Mouse (Mus musculus): Measurements from ENCODE around the gene Tspan11.

Gene Tspan11

GRCm38 (mm10) chr6:127949885-127950284 is 62.5 kb downstream of the Tspan11 start:
- H3K4me3 ChIP-seq (replicated peaks; ENCODE audit: low read length): no peak overlapping the region
- no peaks in the 10 kb centered on the region for H3K4me1 ChIP-seq (replicated peaks; ENCODE audit: low read depth, low read length)
- H3K27me3 ChIP-seq (ENCODE audit: insufficient read depth, low read length): peaks cover 32% of the 10 kb centered on the region
- peaks cover 7% of the 10 kb centered on the region; the same call in 1 of the 2 replicates for H3K9me3 ChIP-seq (ENCODE audit: low read length)
- H3K36me3 ChIP-seq (ENCODE audit: insufficient read depth, low read length): no peaks in the 10 kb centered on the region
- no peak for TF ChIP-seq POU5F1 (IDR thresholded peaks at IDR 0.05; ENCODE audit: borderline replicate concordance, low read length)
- no peak for TF ChIP-seq NANOG (IDR thresholded peaks at IDR 0.05; ENCODE audit: borderline replicate concordance, low read length)
- no peak for TF ChIP-seq CTCF (conservative IDR thresholded peaks at IDR 0.05; ENCODE audit: low read length)

GRCm38 (mm10) chr6:127953071-127953470 is 65.7 kb downstream of the Tspan11 start:
- TF ChIP-seq CTCF (conservative IDR thresholded peaks at IDR 0.05; ENCODE audit: low read length): no peak
- no peak for TF ChIP-seq NANOG (IDR thresholded peaks at IDR 0.05; ENCODE audit: borderline replicate concordance, low read length)
- no peak for TF ChIP-seq POU5F1 (IDR thresholded peaks at IDR 0.05; ENCODE audit: borderline replicate concordance, low read length)
- Histone ChIP-seq H3K36me3 (ENCODE audit: insufficient read depth, low read length) (no peaks in the 10 kb centered on the region), H3K4me3 (replicated peaks; ENCODE audit: low read length) (no peak overlapping the region), H3K4me1 (replicated peaks; ENCODE audit: low read depth, low read length) (no peaks in the 10 kb centered on the region), H3K27me3 (ENCODE audit: insufficient read depth, low read length) (peaks cover 24% of the 10 kb centered on the region), H3K9me3 (ENCODE audit: low read length) (peaks cover 7% of the 10 kb centered on the region; the same call in 1 of the 2 replicates)

GRCm38 (mm10) chr6:127956172-127956571 is 68.8 kb downstream of the Tspan11 start:
- H3K4me1 ChIP-seq (replicated peaks; ENCODE audit: low read depth, low read length): no peaks in the 10 kb centered on the region
- H3K9me3 ChIP-seq (ENCODE audit: low read length): no peaks in the 10 kb centered on the region
- peaks cover 14% of the 10 kb centered on the region for H3K27me3 ChIP-seq (ENCODE audit: insufficient read depth, low read length)
- H3K4me3 ChIP-seq (replicated peaks; ENCODE audit: low read length): no peak overlapping the region
- no peak for TF ChIP-seq NANOG (IDR thresholded peaks at IDR 0.05; ENCODE audit: borderline replicate concordance, low read length)
- no peak for TF ChIP-seq POU5F1 (IDR thresholded peaks at IDR 0.05; ENCODE audit: borderline replicate concordance, low read length)
- no peaks in the 10 kb centered on the region for H3K36me3 ChIP-seq (ENCODE audit: insufficient read depth, low read length)

GRCm38 (mm10) chr6:127960203-127960602 is 72.8 kb downstream of the Tspan11 start:
- H3K9me3 ChIP-seq (ENCODE audit: low read length): no peaks in the 10 kb centered on the region
- TF ChIP-seq NANOG (IDR thresholded peaks at IDR 0.05; ENCODE audit: borderline replicate concordance, low read length): no peak
- H3K27me3 ChIP-seq (ENCODE audit: insufficient read depth, low read length): no peaks in the 10 kb centered on the region
- H3K4me1 ChIP-seq (replicated peaks; ENCODE audit: low read depth, low read length): no peaks in the 10 kb centered on the region
- no peak overlapping the region for H3K4me3 ChIP-seq (replicated peaks; ENCODE audit: low read length)
- peaks cover 25% of the 10 kb centered on the region for H3K36me3 ChIP-seq (ENCODE audit: insufficient read depth, low read length)

- Histone ChIP-seq H3K9me3 (ENCODE audit: low read length) (no peaks in the 10 kb centered on the region), H3K4me3 (replicated peaks; ENCODE audit: low read length) (no peak overlapping the region), H3K4me1 (replicated peaks; ENCODE audit: low read depth, low read length) (peaks cover 12% of the 10 kb centered on the region), H3K36me3 (ENCODE audit: insufficient read depth, low read length) (peaks cover 34% of the 10 kb centered on the region), H3K27me3 (ENCODE audit: insufficient read depth, low read length) (no peaks in the 10 kb centered on the region)
- TF ChIP-seq CTCF (conservative IDR thresholded peaks at IDR 0.05; ENCODE audit: low read length) (peak; percentile 16), POU5F1 (IDR thresholded peaks at IDR 0.05; ENCODE audit: borderline replicate concordance, low read length) (no peak)
Measured at GRCm38 (mm10) chr6:127965497-127965896, 78.1 kb downstream of the Tspan11 start.

- no peaks in the 10 kb centered on the region for H3K27me3 ChIP-seq (ENCODE audit: insufficient read depth, low read length)
- H3K36me3 ChIP-seq (ENCODE audit: insufficient read depth, low read length): peaks cover 14% of the 10 kb centered on the region; the same call in 1 of the 2 replicates
- H3K9me3 ChIP-seq (ENCODE audit: low read length): no peaks in the 10 kb centered on the region
- TF ChIP-seq POU5F1 (IDR thresholded peaks at IDR 0.05; ENCODE audit: borderline replicate concordance, low read length) (no peak), NANOG (IDR thresholded peaks at IDR 0.05; ENCODE audit: borderline replicate concordance, low read length) (no peak), CTCF (conservative IDR thresholded peaks at IDR 0.05; ENCODE audit: low read length) (no peak)
- peaks cover 48% of the 10 kb centered on the region for H3K4me1 ChIP-seq (replicated peaks; ENCODE audit: low read depth, low read length)
- H3K4me3 ChIP-seq (replicated peaks; ENCODE audit: low read length): no peak overlapping the region
Measured at GRCm38 (mm10) chr6:127969709-127970108, 82.3 kb downstream of the Tspan11 start.

GRCm38 (mm10) chr6:127970120-127970519 is 82.7 kb downstream of the Tspan11 start:
- H3K9me3 ChIP-seq (ENCODE audit: low read length): no peaks in the 10 kb centered on the region
- H3K27me3 ChIP-seq (ENCODE audit: insufficient read depth, low read length): no peaks in the 10 kb centered on the region
- peaks cover 52% of the 10 kb centered on the region for H3K4me1 ChIP-seq (replicated peaks; ENCODE audit: low read depth, low read length)
- no peak overlapping the region for H3K4me3 ChIP-seq (replicated peaks; ENCODE audit: low read length)
- peaks cover 10% of the 10 kb centered on the region; the same call in 1 of the 2 replicates for H3K36me3 ChIP-seq (ENCODE audit: insufficient read depth, low read length)
- TF ChIP-seq NANOG (IDR thresholded peaks at IDR 0.05; ENCODE audit: borderline replicate concordance, low read length): no peak
- TF ChIP-seq CTCF (conservative IDR thresholded peaks at IDR 0.05; ENCODE audit: low read length): peak; percentile 72

- TF ChIP-seq NANOG (IDR thresholded peaks at IDR 0.05; ENCODE audit: borderline replicate concordance, low read length) (no peak), CTCF (conservative IDR thresholded peaks at IDR 0.05; ENCODE audit: low read length) (no peak), POU5F1 (IDR thresholded peaks at IDR 0.05; ENCODE audit: borderline replicate concordance, low read length) (no peak)
- Histone ChIP-seq H3K36me3 (ENCODE audit: insufficient read depth, low read length) (peaks cover 7% of the 10 kb centered on the region; the same call in 1 of the 2 replicates), H3K4me1 (replicated peaks; ENCODE audit: low read depth, low read length) (peaks cover 56% of the 10 kb centered on the region), H3K27me3 (ENCODE audit: insufficient read depth, low read length) (no peaks in the 10 kb centered on the region), H3K9me3 (ENCODE audit: low read length) (no peaks in the 10 kb centered on the region), H3K4me3 (replicated peaks; ENCODE audit: low read length) (no peak overlapping the region)
Measured at GRCm38 (mm10) chr6:127970848-127971247, 83.5 kb downstream of the Tspan11 start.

GRCm38 (mm10) chr6:127971931-127972330 is 84.5 kb downstream of the Tspan11 start:
- no peaks in the 10 kb centered on the region for H3K9me3 ChIP-seq (ENCODE audit: low read length)
- peaks cover 60% of the 10 kb centered on the region for H3K4me1 ChIP-seq (replicated peaks; ENCODE audit: low read depth, low read length)
- H3K36me3 ChIP-seq (ENCODE audit: insufficient read depth, low read length): no peaks in the 10 kb centered on the region
- H3K27me3 ChIP-seq (ENCODE audit: insufficient read depth, low read length): no peaks in the 10 kb centered on the region
- H3K4me3 ChIP-seq (replicated peaks; ENCODE audit: low read length): no peak overlapping the region
- no peak for TF ChIP-seq CTCF (conservative IDR thresholded peaks at IDR 0.05; ENCODE audit: low read length)
- TF ChIP-seq NANOG (IDR thresholded peaks at IDR 0.05; ENCODE audit: borderline replicate concordance, low read length): no peak
- no peak for TF ChIP-seq POU5F1 (IDR thresholded peaks at IDR 0.05; ENCODE audit: borderline replicate concordance, low read length)

Measured in E14TG2a.4 (cell line).